Mouse (Mus musculus): ENCODE results near the gene Tbx2. TPM values are rescaled to one million over a fixed set of nuclear protein-coding genes. Genes with fewer than 3 reads are reported as not detected.

Tbx2 gene
- polyA plus RNA-seq, 1 experiment from 2014 or later = 4.4 TPM

GRCm38 (mm10) chr11:85835753-85836522, 3.6 kb downstream of the Tbx2 start:
- Histone ChIP-seq H3K4me3 (ENCODE audit: low read depth, low read length) (peak overlapping the region; percentile 69), H3K9ac (ENCODE audit: low read depth, low read length) (peak overlapping the region; percentile 55), H3K36me3 (ENCODE audit: control insufficient read depth, insufficient read depth, low read length) (no peaks in the 10 kb centered on the region), H3K4me1 (ENCODE audit: control insufficient read depth, insufficient read depth, low read length) (peaks cover 36% of the 10 kb centered on the region), H3K9me3 (replicated peaks; ENCODE audit: control insufficient read depth, low read length) (no peaks in the 10 kb centered on the region), H3K4me2 (peak overlapping the region; percentile 93), H3K27ac (ENCODE audit: low read depth, low read length) (peak overlapping the region; percentile 17; the same call in 1 of the 2 replicates), H3K27me3 (ENCODE audit: control insufficient read depth, insufficient read depth, low read length) (peaks cover 93% of the 10 kb centered on the region)
- WGBS (ENCODE audit: insufficient replicate concordance) = 21% methylated on average over 16 of the region's 16 CpGs
- ATAC-seq (replicated peaks; ENCODE audit: insufficient number of reproducible peaks, low FRiP score, low TSS enrichment) = no peak

GRCm38 (mm10) chr11:85836523-85837290, 4.4 kb downstream of the Tbx2 start:
- WGBS (ENCODE audit: insufficient replicate concordance) = 5% methylated on average over 32 of the region's 32 CpGs
- peak overlapping the region; percentile 69 for H3K4me3 ChIP-seq (ENCODE audit: low read depth, low read length)
- no peaks in the 10 kb centered on the region for H3K9me3 ChIP-seq (replicated peaks; ENCODE audit: control insufficient read depth, low read length)
- peak overlapping the region; percentile 35 for H3K27ac ChIP-seq (ENCODE audit: low read depth, low read length)
- H3K27me3 ChIP-seq (ENCODE audit: control insufficient read depth, insufficient read depth, low read length) = peaks cover 92% of the 10 kb centered on the region
- peak overlapping the region; percentile 55 for H3K9ac ChIP-seq (ENCODE audit: low read depth, low read length)
- no peak for ATAC-seq (replicated peaks; ENCODE audit: insufficient number of reproducible peaks, low FRiP score, low TSS enrichment)
- H3K4me2 ChIP-seq = peak overlapping the region; percentile 93
- H3K4me1 ChIP-seq (ENCODE audit: control insufficient read depth, insufficient read depth, low read length) = peaks cover 36% of the 10 kb centered on the region
- H3K36me3 ChIP-seq (ENCODE audit: control insufficient read depth, insufficient read depth, low read length) = no peaks in the 10 kb centered on the region

GRCm38 (mm10) chr11:85837291-85837647, 4.9 kb downstream of the Tbx2 start:
- H3K27ac ChIP-seq (ENCODE audit: low read depth, low read length) = peak overlapping the region; percentile 47; the same call in 1 of the 2 replicates
- ATAC-seq (replicated peaks; ENCODE audit: insufficient number of reproducible peaks, low FRiP score, low TSS enrichment) = no peak
- no peaks in the 10 kb centered on the region for H3K9me3 ChIP-seq (replicated peaks; ENCODE audit: control insufficient read depth, low read length)

GRCm38 (mm10) chr11:85837648-85838423, 5.5 kb downstream of the Tbx2 start:
- 2% methylated on average over 66 of the region's 67 CpGs for WGBS (ENCODE audit: insufficient replicate concordance)

More at GRCm38 (mm10) chr11:85837291-85837647, 4.9 kb downstream of the Tbx2 start:
- Histone ChIP-seq H3K4me1 (ENCODE audit: control insufficient read depth, insufficient read depth, low read length) (peaks cover 31% of the 10 kb centered on the region), H3K4me2 (peak overlapping the region; percentile 93), H3K27me3 (ENCODE audit: control insufficient read depth, insufficient read depth, low read length) (peaks cover 87% of the 10 kb centered on the region), H3K9ac (ENCODE audit: low read depth, low read length) (peak overlapping the region; percentile 55), H3K4me3 (ENCODE audit: low read depth, low read length) (peak overlapping the region; percentile 69), H3K36me3 (ENCODE audit: control insufficient read depth, insufficient read depth, low read length) (no peaks in the 10 kb centered on the region)
- WGBS (ENCODE audit: insufficient replicate concordance) = 2% methylated on average over 18 of the region's 18 CpGs

GRCm38 (mm10) chr11:85838424-85839257, 6.3 kb downstream of the Tbx2 start:
- peak overlapping the region; percentile 93 for H3K4me2 ChIP-seq
- 0 out of 2 replicates have a peak overlapping the region, but pooled peaks have one; percentile 16 for H3K27ac ChIP-seq (ENCODE audit: low read depth, low read length)
- peak overlapping the region; percentile 69 for H3K4me3 ChIP-seq (ENCODE audit: low read depth, low read length)
- peaks cover 35% of the 10 kb centered on the region for H3K4me1 ChIP-seq (ENCODE audit: control insufficient read depth, insufficient read depth, low read length)
- H3K36me3 ChIP-seq (ENCODE audit: control insufficient read depth, insufficient read depth, low read length) = no peaks in the 10 kb centered on the region
- peak overlapping the region; percentile 55 for H3K9ac ChIP-seq (ENCODE audit: low read depth, low read length)
- no peaks in the 10 kb centered on the region for H3K9me3 ChIP-seq (replicated peaks; ENCODE audit: control insufficient read depth, low read length)
- ATAC-seq (replicated peaks; ENCODE audit: insufficient number of reproducible peaks, low FRiP score, low TSS enrichment) = no peak
- WGBS (ENCODE audit: insufficient replicate concordance) = 11% methylated on average over 20 of the region's 20 CpGs
- H3K27me3 ChIP-seq (ENCODE audit: control insufficient read depth, insufficient read depth, low read length) = peaks cover 88% of the 10 kb centered on the region

More at GRCm38 (mm10) chr11:85837648-85838423, 5.5 kb downstream of the Tbx2 start:
- peak overlapping the region; percentile 69 for H3K4me3 ChIP-seq (ENCODE audit: low read depth, low read length)
- peak overlapping the region; percentile 47; the same call in 1 of the 2 replicates for H3K27ac ChIP-seq (ENCODE audit: low read depth, low read length)
- H3K4me2 ChIP-seq = peak overlapping the region; percentile 93
- no peaks in the 10 kb centered on the region for H3K9me3 ChIP-seq (replicated peaks; ENCODE audit: control insufficient read depth, low read length)
- no peak for ATAC-seq (replicated peaks; ENCODE audit: insufficient number of reproducible peaks, low FRiP score, low TSS enrichment)
- peak overlapping the region; percentile 55 for H3K9ac ChIP-seq (ENCODE audit: low read depth, low read length)
- peaks cover 29% of the 10 kb centered on the region for H3K4me1 ChIP-seq (ENCODE audit: control insufficient read depth, insufficient read depth, low read length)
- peaks cover 87% of the 10 kb centered on the region for H3K27me3 ChIP-seq (ENCODE audit: control insufficient read depth, insufficient read depth, low read length)
- no peaks in the 10 kb centered on the region for H3K36me3 ChIP-seq (ENCODE audit: control insufficient read depth, insufficient read depth, low read length)

- no peak for ATAC-seq (replicated peaks; ENCODE audit: insufficient number of reproducible peaks, low FRiP score, low TSS enrichment)
- Histone ChIP-seq H3K4me1 (ENCODE audit: control insufficient read depth, insufficient read depth, low read length) (peaks cover 36% of the 10 kb centered on the region), H3K9me3 (replicated peaks; ENCODE audit: control insufficient read depth, low read length) (no peaks in the 10 kb centered on the region), H3K36me3 (ENCODE audit: control insufficient read depth, insufficient read depth, low read length) (no peaks in the 10 kb centered on the region), H3K9ac (ENCODE audit: low read depth, low read length) (peak overlapping the region; percentile 54; the same call in 1 of the 2 replicates), H3K27me3 (ENCODE audit: control insufficient read depth, insufficient read depth, low read length) (peaks cover 80% of the 10 kb centered on the region), H3K4me3 (ENCODE audit: low read depth, low read length) (peak overlapping the region; percentile 69), H3K27ac (ENCODE audit: low read depth, low read length) (peak overlapping the region; percentile 17; the same call in 1 of the 2 replicates), H3K4me2 (peak overlapping the region; percentile 93)
- WGBS (ENCODE audit: insufficient replicate concordance) = 21% methylated on average over 7 of the region's 7 CpGs
These were observed 7.1 kb downstream of the Tbx2 start for GRCm38 (mm10) chr11:85839258-85840030.

DNA sequence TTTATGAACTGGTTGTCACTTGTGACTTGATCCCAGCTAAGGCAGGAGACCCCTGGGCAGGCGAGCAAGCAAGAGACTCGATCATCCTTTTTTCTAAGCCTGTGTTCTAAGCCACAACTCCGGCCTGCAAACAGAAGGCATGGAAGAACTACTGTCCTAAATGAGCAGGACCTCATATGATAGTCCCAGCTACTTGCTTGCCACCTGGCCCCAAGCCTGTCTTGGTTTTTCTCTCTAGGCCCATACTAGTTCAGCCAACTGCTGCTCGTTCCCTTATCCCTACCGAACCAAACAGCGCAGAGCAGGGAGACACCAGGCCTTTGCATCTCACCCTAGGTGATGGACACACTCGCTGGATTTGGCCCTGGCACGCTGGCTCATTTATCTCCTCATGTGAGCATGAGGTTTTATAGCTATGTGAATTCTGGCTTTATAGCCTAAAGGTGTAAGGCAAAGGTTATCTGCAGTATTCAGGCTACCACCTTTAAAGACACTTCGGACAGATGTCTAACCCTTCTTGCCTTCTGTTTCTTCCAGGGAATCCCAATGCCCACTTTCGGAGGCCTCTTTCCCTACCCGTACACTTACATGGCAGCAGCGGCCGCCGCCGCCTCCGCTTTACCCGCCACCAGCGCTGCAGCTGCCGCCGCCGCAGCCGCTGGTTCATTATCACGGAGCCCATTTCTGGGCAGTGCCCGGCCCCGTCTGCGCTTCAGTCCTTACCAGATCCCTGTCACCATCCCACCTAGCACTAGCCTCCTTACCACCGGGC, 7.9 kb downstream of the Tbx2 start:
- peak overlapping the region; percentile 34 for H3K4me3 ChIP-seq (ENCODE audit: low read depth, low read length)
- no peaks in the 10 kb centered on the region for H3K9me3 ChIP-seq (replicated peaks; ENCODE audit: control insufficient read depth, low read length)
- H3K36me3 ChIP-seq (ENCODE audit: control insufficient read depth, insufficient read depth, low read length) = no peaks in the 10 kb centered on the region
- peak overlapping the region; percentile 93 for H3K4me2 ChIP-seq
- H3K27ac ChIP-seq (ENCODE audit: low read depth, low read length) = peak overlapping the region; percentile 17; the same call in 1 of the 2 replicates
- 13% methylated on average over 27 of the region's 27 CpGs for WGBS (ENCODE audit: insufficient replicate concordance)
- ATAC-seq (replicated peaks; ENCODE audit: insufficient number of reproducible peaks, low FRiP score, low TSS enrichment) = no peak
- peak overlapping the region; percentile 54; the same call in 1 of the 2 replicates for H3K9ac ChIP-seq (ENCODE audit: low read depth, low read length)
- H3K27me3 ChIP-seq (ENCODE audit: control insufficient read depth, insufficient read depth, low read length) = peaks cover 77% of the 10 kb centered on the region
- H3K4me1 ChIP-seq (ENCODE audit: control insufficient read depth, insufficient read depth, low read length) = peaks cover 36% of the 10 kb centered on the region

All from heart, embryonic 11.5 days (tissue).